Mouse (Mus musculus): ENCODE measurements at regions not wholly inside any gene's neighbourhood (a gene's known extent, or its start where the extent isn't known, plus 50 kb on each side); places are given as distances from the start of the nearest gene placed in this dataset.

DNA sequence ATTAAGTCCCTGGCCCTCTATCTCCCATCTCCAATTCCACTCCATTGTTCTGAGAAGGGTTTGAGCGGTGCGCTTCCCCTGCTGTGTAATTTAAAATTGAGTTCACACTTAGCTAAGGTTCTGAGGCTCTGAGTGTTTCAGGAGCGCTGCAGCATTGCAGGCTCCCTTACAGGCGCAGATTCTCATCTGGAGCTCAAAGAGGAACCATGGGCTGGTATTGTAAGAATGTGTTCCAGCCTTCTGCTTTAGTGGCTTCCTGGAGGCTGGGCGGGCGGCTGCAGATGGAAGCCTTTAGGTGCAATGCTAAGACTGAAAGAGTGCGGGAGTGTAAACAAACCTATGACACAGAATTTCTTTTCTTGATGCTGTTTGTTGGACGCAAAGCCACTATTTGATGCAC, 177.8 kb downstream of the Insig2 start:
- DNase-seq (ENCODE audit: low spot score in 2 of 2): no peak

DNA sequence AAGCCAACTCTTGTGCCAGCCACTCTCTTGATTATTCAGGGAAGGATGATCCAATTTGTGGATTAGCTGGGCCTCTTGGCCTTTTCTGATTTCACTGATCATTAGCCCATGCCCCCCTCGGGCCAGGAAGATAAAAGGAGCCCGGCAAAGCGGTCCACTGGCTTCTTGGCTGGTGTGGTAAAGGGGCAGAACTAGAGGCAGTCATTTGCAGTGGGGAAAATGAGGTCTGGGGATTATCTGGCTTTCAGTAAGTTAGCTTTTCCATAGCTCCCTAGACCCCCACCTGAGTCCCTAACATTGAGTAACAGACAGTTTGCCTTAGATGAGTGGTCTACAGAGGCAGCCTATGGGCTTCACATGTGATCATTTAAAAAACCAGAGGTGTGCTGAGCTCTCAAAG, 163.7 kb downstream of the Insig2 start:
- no peak for DNase-seq (ENCODE audit: low spot score in 2 of 2)

- no peak for DNase-seq (ENCODE audit: low spot score in 2 of 2)
These were observed 155.8 kb downstream of the Insig2 start for GRCm38 (mm10) chr1:121176541-121176940.

GRCm38 (mm10) chr1:121177136-121177907, 155.1 kb downstream of the Insig2 start:
- no peak for DNase-seq (ENCODE audit: low spot score in 2 of 2)

DNA sequence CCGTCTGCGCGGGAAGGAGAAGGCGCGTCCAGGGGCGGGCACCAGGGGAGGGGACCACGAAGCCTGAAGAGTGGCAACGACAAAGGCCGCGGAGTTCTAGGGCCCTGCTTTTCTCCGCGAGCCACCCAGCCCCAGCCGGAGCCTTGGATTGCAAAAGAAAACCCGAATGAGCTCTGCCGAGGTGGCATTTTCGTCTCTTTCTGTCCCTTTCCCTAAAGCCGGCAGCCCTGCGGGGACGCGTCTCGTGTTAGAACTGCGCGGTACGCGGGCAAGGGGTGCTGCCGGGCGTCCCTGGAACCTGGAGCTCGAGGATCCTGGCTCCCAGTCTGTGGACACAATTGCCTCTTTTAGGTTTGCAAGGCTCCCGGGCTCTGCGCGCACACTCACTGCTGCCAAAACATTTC, 154.5 kb downstream of the Insig2 start:
- no peak for DNase-seq (ENCODE audit: low spot score in 2 of 2)

DNA sequence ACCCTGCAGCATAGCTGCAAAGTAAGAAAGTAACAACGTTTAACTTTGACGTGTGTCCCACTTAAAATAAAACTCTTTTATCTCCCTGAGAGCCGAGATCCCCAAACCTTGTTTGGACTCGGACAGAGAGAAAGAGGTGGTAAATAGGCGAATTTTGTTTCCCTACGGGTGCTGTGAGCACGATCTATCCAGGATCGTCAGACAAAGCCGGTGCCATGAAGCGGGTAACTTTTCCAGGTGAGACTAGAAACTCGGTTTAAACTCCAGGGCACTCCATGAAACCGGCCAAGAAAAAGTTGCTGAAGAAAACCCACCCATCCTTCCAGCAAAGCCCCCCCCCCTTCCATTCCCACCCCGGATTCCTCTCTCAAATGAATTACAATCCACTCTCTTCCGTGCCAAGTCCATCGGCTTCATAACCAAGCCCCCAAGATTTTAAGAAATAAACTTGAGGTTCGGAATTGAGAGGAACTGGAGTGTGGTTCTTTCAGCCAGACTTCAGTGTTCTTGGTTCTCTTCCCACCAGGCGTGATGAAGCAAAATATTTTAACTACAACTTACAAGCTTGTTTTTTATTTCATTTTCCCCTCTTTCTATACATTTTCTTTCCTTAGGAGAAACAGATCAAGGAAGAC, 153.7 kb downstream of the Insig2 start:
- DNase-seq (ENCODE audit: low spot score in 2 of 2): no peak

DNA sequence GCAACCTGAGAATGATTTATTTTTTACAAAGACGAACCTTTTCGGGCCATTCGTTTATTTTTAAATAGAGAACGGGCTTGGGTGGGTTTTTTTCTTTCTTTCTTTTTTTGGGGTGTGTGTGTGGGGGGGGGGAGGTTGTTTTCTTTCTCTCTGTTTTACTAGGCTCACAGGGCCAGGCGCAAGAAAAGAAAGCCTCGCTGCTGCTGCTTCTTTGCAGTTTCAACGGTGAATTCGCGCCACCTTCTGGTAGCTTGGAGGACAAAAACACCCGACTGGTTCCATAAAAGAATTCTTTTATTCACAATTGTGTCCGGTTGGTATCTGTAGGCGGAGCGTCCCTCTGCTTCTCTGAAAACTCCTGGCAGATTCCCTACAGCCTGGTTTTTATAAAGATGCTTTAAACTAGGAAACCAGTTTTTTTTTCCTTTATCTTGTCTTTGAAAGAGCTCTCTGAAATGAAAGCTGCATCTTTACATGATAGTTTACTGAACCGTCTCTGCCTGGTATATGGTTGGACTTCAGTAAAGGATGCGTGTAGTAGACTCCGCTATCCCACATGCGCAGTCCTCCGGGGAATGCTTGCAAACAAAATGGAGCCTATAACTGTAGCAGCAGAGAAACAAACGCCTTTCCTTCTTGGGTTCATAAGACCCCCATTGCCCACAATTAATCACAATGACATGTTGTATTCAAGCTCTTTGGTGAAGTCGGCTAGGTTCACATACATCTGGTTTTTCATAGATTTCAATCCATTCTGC, 151.9 kb downstream of the Insig2 start:
- peak; percentile 66 for DNase-seq (ENCODE audit: low spot score in 2 of 2)

GRCm38 (mm10) chr1:121188895-121189294, 143.5 kb downstream of the Insig2 start:
- DNase-seq (ENCODE audit: low spot score in 2 of 2): no peak

- DNase-seq (ENCODE audit: low spot score in 2 of 2): no peak
These were observed 137.6 kb downstream of the Insig2 start for GRCm38 (mm10) chr1:121194800-121195199.

GRCm38 (mm10) chr1:121215843-121216242, 116.5 kb downstream of the Insig2 start:
- no peak for DNase-seq (ENCODE audit: low spot score in 2 of 2)

DNA sequence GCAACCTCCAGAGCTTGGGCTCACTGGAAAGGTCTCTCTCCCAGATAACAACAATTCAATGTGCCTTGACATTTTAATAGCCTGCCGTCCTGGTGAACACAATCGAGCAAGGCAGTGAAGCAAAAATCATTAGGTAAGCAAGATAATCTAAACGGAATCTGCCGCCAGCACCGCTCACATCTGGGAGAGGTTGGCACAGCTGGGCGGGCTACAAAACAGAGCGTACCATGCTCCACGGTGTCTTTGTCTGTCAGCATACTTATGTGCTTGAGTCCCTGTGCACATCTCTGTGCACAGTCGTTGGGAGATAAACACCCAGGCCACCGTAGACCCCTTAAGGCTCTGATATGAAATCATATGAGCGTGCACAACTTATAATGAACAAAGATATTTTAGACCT, 108.1 kb downstream of the Insig2 start:
- DNase-seq (ENCODE audit: low spot score in 2 of 2): no peak

DNA sequence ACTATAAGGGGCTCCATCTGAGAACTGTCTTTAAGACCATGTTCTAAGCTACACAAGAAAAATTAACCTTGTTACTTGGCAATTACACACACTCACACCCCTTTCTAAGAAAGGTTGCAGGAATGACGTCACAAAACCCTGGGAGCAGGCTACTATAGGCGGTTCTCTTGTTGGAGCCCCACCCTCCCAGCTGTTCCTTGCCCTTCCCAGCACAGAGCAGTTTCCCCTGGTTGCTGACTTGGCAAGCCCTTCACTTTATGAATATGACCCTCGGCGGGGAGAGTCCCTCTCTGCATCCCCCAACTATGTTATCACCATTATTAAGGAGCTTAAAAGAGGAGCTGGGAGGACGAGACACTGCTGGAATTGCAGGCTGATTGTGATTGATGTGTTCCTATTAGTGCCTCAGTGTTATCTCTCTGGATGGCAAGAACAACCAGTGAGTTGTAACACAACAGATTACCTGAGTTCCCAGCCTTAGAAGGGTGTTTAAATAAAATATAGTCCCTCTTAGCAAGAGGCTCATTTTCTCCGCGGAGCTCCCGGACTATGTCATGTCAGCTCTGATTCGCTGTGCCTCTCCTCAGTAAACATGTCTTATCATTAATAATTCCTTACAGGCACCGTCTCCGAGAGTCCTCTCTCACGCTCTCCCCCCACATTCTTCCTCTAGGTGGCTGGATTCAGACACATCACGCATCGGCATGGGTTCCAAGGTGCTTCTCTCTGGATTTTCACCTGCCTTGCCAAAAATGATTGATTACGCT, 105.7 kb downstream of the Insig2 start:
- no peak for DNase-seq (ENCODE audit: low spot score in 2 of 2)

DNA sequence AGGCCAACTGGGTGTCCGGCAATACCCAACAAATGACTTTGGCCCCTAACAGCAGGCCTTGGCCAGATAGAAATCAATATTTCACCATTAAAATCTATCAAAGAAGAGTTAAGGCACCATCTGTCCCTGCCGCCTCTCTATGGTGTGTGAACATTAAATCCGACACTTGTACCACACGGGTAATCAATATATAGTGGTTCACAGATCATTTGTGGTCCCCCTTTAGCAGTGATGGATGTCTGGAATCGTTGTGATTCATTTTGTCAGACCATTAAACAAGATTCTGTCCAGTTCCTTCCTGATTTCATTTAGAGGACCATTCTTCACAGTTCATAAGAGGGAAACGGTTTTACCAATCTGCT, 105.2 kb downstream of the Insig2 start:
- no peak for DNase-seq (ENCODE audit: low spot score in 2 of 2)

DNA sequence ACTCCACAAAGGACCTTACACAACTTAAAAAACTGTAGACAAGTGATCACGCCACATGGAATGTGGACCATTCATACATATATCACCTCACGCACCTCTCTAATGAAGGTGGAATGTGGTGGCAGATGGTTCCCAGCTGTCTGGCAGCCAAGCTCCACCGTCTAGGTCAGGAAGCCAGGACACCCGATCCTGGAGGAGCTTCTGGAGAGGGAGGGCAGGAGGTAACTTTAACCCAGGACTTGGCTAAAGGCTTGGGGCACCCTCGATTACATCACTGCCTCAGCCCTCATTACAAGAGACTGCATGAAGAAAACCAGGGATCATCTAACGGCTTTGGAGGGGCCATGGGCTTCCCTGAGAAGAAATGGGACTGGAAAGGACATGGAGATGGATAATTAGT, 88.8 kb downstream of the Insig2 start:
- DNase-seq (ENCODE audit: low spot score in 2 of 2): no peak

DNA sequence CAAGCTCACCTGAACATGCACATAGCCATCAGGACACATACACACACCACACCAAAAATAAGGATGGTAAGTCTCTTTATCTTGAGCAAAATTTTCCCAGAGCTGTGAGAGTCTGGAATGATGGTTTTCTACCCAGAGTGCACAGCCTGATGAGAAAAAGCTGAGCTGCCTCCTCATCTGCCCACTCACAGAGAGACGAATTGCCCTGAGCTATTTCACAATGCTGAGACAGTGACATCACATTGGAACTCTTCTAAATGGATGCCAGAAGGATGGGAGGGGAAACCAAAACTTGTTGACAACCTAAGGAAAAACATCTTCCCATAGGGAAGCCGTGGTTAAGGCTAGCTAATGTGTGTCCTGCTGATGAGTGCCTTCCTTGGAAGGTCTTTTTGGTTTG, 84.8 kb downstream of the Insig2 start:
- peak in 1 of 2 experiments; percentile 9 for DNase-seq (ENCODE audit: low spot score in 2 of 2)

GRCm38 (mm10) chr1:121249081-121249480, 83.3 kb downstream of the Insig2 start:
- no peak for DNase-seq (ENCODE audit: low spot score in 2 of 2)

- DNase-seq (ENCODE audit: low spot score in 2 of 2): no peak
These were observed 81.7 kb downstream of the Insig2 start for GRCm38 (mm10) chr1:121250686-121251085.

- no peak for DNase-seq (ENCODE audit: low spot score in 2 of 2)
These were observed 80.3 kb downstream of the Insig2 start for GRCm38 (mm10) chr1:121252056-121252455.

GRCm38 (mm10) chr1:121254196-121254595, 78.2 kb downstream of the Insig2 start:
- DNase-seq (ENCODE audit: low spot score in 2 of 2): no peak
